Mouse (Mus musculus): ENCODE data around the gene Gm17655. TPM values are rescaled to one million over a fixed set of nuclear protein-coding genes. Genes with fewer than 3 reads are reported as not detected.

Gene Gm17655
- 1.8 and 2.5 TPM in 2 replicates for polyA plus RNA-seq (2021; fragmentation: Nextera tagmentation)
- long read RNA-seq, experiment 1, partial matches to known transcripts: 1 of 4 reads
- long read RNA-seq, experiment 1, other reads (novel, unspliced or antisense): 3 of 4 reads
- long read RNA-seq, experiment 2, partial matches to known transcripts: 0 of 3 reads
- long read RNA-seq, experiment 2, other reads (novel, unspliced or antisense): 3 of 3 reads

GRCm38 (mm10) chr5:110072413-110072812 is at the start of gene Gm17655:
Gene Gm17655 (minus strand): TSS chr5:110072513.

DNA sequence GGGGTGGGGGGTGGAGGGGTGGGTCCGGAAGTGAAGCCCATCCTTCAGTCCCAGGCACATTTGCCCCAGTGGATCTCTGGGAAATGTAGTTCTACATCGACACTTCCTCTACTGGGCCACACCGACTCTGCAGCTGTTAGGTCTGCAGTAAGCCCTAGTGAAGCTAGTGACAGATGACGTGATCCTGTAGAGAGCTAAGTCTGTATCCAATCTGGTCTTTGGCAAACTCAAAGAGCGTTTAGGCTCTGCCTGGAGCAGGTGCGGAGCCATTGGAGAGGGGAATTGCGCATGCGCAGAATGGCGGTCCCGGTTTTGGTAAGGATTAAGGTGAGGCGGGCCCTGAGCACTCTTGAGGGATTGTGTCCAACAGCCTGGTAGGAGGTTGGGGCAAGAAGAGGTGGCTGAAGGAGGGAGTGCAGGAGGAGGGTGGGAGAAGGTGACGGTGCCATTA is 37.7 kb upstream of the Gm17655 start, which contains the start of gene Zfp605:
Zfp605 (plus strand) TSS at position 102 of the 451 bp plus-strand sequence.

DNA sequence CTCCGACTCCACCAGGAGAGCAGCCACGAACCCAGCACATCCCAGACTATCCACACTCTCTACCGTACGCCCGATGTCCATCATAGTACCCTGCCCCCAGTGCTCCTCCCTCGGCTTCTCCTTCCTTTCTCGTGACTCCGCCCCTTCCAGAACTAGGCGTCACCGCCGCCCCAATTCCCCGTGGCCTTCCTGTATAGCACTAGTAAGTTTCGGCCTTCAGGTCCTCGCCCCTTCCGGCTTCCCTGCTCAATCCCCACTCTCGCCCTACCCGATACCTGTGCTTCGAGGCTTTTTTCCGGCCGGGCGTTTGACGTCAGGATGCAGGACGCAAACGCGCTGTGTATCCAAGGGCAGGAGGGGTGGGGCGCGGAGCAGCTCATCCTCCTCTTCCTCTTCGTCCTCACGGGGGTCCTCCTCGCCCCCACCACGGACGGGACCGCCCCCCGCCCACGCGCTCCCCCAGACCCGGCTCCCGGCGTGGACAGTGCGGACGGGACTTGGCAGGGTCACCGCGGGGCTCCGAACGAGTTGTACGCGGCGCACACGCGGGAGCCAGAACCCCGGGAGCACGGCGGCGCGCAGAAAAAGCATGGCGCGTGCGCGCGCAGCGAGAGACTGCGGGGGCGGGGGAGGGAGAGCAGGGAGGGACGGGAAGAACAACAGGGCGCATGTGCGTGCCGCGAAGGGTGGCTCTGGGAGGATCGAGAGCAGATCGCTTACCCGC is 35.4 kb upstream of the Gm17655 start, which contains the start of gene Gtpbp6:
Gtpbp6 (minus strand) TSS at position 617 of the 724 bp plus-strand sequence.

GRCm38 (mm10) chr5:110099656-110100580 is 27.6 kb upstream of the Gm17655 start, which contains the start of gene Plcxd1:
Gene Plcxd1 (plus strand): TSS chr5:110099969.

DNA sequence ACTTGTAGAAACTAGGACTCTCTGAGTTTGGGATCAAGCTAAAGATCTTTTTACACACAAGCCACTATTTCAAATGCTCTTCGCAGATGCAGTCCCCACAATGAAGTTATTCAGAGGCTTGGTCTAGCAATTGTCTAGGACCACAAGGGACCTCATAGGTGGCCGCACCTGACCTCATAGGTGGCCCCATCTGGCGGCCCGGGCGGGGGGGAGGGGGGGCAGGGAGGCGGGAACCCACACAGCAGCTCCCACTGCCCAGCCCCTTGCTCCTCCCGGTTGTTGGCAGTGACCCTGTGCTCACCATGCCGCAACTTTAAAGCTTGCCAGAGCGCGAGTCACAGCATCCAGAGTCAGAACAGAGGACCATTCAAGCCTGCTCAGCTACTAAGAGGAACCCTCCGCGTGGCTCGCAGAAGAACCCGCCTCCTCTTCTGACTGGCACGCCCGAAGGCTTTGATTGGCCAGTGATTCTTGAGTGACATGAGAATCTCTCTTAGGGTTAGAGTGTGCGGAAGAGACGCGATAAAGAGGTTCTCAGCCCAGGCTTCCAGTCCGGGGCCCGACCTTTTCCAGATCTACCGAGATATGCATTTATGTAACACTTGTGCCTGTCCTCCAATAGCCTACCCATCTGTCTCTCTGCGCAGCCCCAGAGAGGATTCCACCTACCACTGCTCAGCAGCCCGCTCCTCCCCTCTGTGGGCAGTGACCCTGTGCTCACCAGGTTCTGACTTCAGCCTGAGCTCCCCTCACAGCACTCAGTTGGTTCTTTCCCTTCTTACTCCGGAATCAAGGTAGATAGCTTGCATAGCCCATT is 21.9 kb upstream of the Gm17655 start, which contains the start of gene Gm35315:
Gm35315 (minus strand) TSS at position 391 of the 817 bp plus-strand sequence.

Other genes with a start within 250 kb of the Gm17655 start
- 9.4 and 10.8 TPM in 2 replicates for gene Gm15446, start 149.1 kb downstream of the Gm17655 start, polyA plus RNA-seq (2021; fragmentation: Nextera tagmentation)
- 18.3 and 20.3 TPM in 2 replicates for gene Zfp932, start 76.0 kb downstream of the Gm17655 start, polyA plus RNA-seq (2021; fragmentation: Nextera tagmentation)
- gene Gm35315, start 21.9 kb upstream of the Gm17655 start, polyA plus RNA-seq (2021; fragmentation: Nextera tagmentation): 0.14 and 0.18 TPM in 2 replicates
- 2.2 and 2.3 TPM in 2 replicates for gene Plcxd1, start 27.5 kb upstream of the Gm17655 start, polyA plus RNA-seq (2021; fragmentation: Nextera tagmentation)
- 32.6 and 39.1 TPM in 2 replicates for gene Gtpbp6, start 35.7 kb upstream of the Gm17655 start, polyA plus RNA-seq (2021; fragmentation: Nextera tagmentation)
- 5.4 and 6.1 TPM in 2 replicates for gene Zfp605, start 37.6 kb upstream of the Gm17655 start, polyA plus RNA-seq (2021; fragmentation: Nextera tagmentation)
- 12.9 and 14.5 TPM in 2 replicates for gene Chfr, start 63.3 kb upstream of the Gm17655 start, polyA plus RNA-seq (2021; fragmentation: Nextera tagmentation)
- gene Golga3, start 104.2 kb upstream of the Gm17655 start, polyA plus RNA-seq (2021; fragmentation: Nextera tagmentation): 10.3 and 10.9 TPM in 2 replicates
- 10.8 and 13.0 TPM in 2 replicates for gene Ankle2, start 158.5 kb upstream of the Gm17655 start, polyA plus RNA-seq (2021; fragmentation: Nextera tagmentation)
- 66.1 and 70.1 TPM in 2 replicates for gene Pgam5, start 197.4 kb upstream of the Gm17655 start, polyA plus RNA-seq (2021; fragmentation: Nextera tagmentation)
- 24.7 and 28.2 TPM in 2 replicates for gene Pxmp2, start 213.7 kb upstream of the Gm17655 start, polyA plus RNA-seq (2021; fragmentation: Nextera tagmentation)
- gene Pole, start 213.8 kb upstream of the Gm17655 start, polyA plus RNA-seq (2021; fragmentation: Nextera tagmentation): 0.65 and 0.82 TPM in 2 replicates

All from layer of hippocampus, adult 6 months (tissue).